Mouse (Mus musculus): ENCODE results near the gene Kctd15. TPM values are rescaled to one million over a fixed set of nuclear protein-coding genes. Genes with fewer than 3 reads are reported as not detected.

The Kctd15 gene
- polyA plus RNA-seq, 1 experiment, result 29.2 TPM

DNA sequence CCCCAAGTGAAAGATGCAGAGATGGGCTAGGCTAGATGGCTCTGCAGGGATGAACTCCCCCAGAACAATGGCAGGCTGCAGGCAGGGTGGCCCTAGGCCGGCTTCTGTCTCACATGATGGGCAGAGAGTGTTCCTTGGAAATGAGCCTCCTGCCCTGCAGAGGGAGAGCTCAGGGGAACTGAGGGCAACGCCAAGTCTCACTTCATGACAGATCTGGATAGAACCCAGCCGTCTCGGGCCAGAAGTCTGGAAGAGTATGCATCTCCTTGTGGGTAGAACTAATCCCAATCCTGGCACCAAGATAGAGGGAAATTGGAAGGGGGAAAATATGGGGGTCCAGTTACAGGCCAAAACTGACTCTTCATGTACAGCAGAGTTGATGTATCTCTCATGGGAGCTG, 36.5 kb upstream of the Kctd15 start:
- TF ChIP-seq USF1 (IDR thresholded peaks at IDR 0.05; ENCODE audit: low read depth), result no peak
- no peak for TF ChIP-seq MAX (IDR thresholded peaks at IDR 0.05; ENCODE audit: low read depth)
- TF ChIP-seq POLR2AphosphoS2 (IDR thresholded peaks at IDR 0.05; ENCODE audit: insufficient read length, low read depth), result no peak
- TF ChIP-seq POLR2A (IDR thresholded peaks at IDR 0.05; ENCODE audit: insufficient read length, low read depth), result no peak
- no peak for TF ChIP-seq MYOD1 (IDR thresholded peaks at IDR 0.05; ENCODE audit: control insufficient read depth in 1 of 3, insufficient read length in 2 of 3, low read depth in 2 of 3)
- TF ChIP-seq MYOG (IDR thresholded peaks at IDR 0.05; ENCODE audit: control insufficient read depth in 1 of 3, insufficient read depth in 1 of 3, insufficient read length in 2 of 3, low read depth in 2 of 3), result no peak
- TF ChIP-seq SRF (IDR thresholded peaks at IDR 0.05; ENCODE audit: control insufficient read depth, insufficient read length, low read depth), result no peak
- TF ChIP-seq CEBPB (IDR thresholded peaks at IDR 0.05; ENCODE audit: insufficient read depth, poor library complexity, severe bottlenecking), result no peak
- no peak for TF ChIP-seq TCF12 (IDR thresholded peaks at IDR 0.05; ENCODE audit: insufficient read depth, poor library complexity, severe bottlenecking)
- no peak for TF ChIP-seq REST (IDR thresholded peaks at IDR 0.05; ENCODE audit: insufficient read depth, insufficient read length)
- no peak for TF ChIP-seq TCF3 (IDR thresholded peaks at IDR 0.05; ENCODE audit: insufficient read length, low read depth)
- TF ChIP-seq E2F4 (IDR thresholded peaks at IDR 0.05; ENCODE audit: insufficient read depth), result no peak
- Histone ChIP-seq H3K4me2 (ENCODE audit: low read depth) (no peak overlapping the region), H3K36me3 (ENCODE audit: control insufficient read depth, insufficient read depth) (no peaks in the 10 kb centered on the region), H3K4me3 (no peak overlapping the region), H3ac (ENCODE audit: control insufficient read depth, insufficient read length) (no peak overlapping the region), H3K27me3 (ENCODE audit: control insufficient read depth, insufficient read depth, insufficient read length) (peaks cover 73% of the 10 kb centered on the region), H3K79me2 (ENCODE audit: control insufficient read depth, insufficient read depth) (no peaks in the 10 kb centered on the region)

DNA sequence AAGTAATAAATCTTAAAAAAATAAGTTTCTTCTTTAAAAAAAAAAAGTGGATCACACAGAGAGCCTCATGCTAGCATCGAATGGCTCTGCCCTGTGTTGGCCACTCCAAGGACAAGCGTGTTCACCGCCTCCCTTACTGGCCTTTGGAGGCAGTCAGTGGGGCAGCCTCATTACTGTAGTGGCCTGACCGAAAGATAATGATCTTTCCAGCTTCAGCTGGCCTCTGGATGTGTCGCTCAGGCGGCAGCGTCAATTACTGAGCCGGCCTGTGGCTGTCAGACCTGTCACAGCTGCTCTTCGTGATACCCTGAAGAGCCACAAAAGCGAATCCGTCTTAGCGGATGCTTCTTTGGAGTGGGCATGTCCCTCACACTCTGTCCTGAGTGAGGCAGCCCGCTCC, 33.6 kb upstream of the Kctd15 start:
- Histone ChIP-seq H3K79me2 (ENCODE audit: control insufficient read depth, insufficient read depth) (no peaks in the 10 kb centered on the region), H3K27me3 (ENCODE audit: control insufficient read depth, insufficient read depth, insufficient read length) (peaks cover 84% of the 10 kb centered on the region), H3K36me3 (ENCODE audit: control insufficient read depth, insufficient read depth) (no peaks in the 10 kb centered on the region), H3ac (ENCODE audit: control insufficient read depth, insufficient read length) (no peak overlapping the region), H3K4me3 (no peak overlapping the region), H3K4me2 (ENCODE audit: low read depth) (no peak overlapping the region)
- TF ChIP-seq TCF12 (IDR thresholded peaks at IDR 0.05; ENCODE audit: insufficient read depth, poor library complexity, severe bottlenecking) (no peak), CEBPB (IDR thresholded peaks at IDR 0.05; ENCODE audit: insufficient read depth, poor library complexity, severe bottlenecking) (no peak), POLR2AphosphoS2 (IDR thresholded peaks at IDR 0.05; ENCODE audit: insufficient read length, low read depth) (no peak), MYOD1 (IDR thresholded peaks at IDR 0.05; ENCODE audit: control insufficient read depth in 1 of 3, insufficient read length in 2 of 3, low read depth in 2 of 3) (no peak), TCF3 (IDR thresholded peaks at IDR 0.05; ENCODE audit: insufficient read length, low read depth) (no peak), POLR2A (IDR thresholded peaks at IDR 0.05; ENCODE audit: insufficient read length, low read depth) (no peak), MYOG (IDR thresholded peaks at IDR 0.05; ENCODE audit: control insufficient read depth in 1 of 3, insufficient read depth in 1 of 3, insufficient read length in 2 of 3, low read depth in 2 of 3) (no peak), MAX (IDR thresholded peaks at IDR 0.05; ENCODE audit: low read depth) (no peak), REST (IDR thresholded peaks at IDR 0.05; ENCODE audit: insufficient read depth, insufficient read length) (no peak), USF1 (IDR thresholded peaks at IDR 0.05; ENCODE audit: low read depth) (no peak), E2F4 (IDR thresholded peaks at IDR 0.05; ENCODE audit: insufficient read depth) (no peak), SRF (IDR thresholded peaks at IDR 0.05; ENCODE audit: control insufficient read depth, insufficient read length, low read depth) (no peak)

DNA sequence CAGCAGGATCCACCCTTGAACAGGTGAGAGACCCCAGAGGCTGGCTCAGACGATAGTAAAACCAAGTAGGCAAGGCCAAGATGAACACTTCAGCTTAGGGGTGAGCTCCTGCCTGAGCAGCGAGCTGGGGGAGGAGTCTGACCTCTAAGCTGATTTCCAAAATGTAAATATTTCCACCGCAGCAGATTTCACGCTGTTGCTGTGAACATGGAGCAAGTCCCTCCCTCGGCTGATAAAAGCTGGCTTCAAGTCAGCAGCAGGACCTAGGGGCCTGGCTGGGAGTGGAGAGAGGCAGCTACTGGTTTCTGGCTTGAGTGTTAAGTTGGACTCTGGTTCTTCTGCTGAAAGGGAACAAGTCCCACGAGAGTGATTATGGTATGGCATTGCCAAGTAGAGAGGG, 32.5 kb upstream of the Kctd15 start:
- no peaks in the 10 kb centered on the region for H3K79me2 ChIP-seq (ENCODE audit: control insufficient read depth, insufficient read depth)
- TF ChIP-seq CEBPB (IDR thresholded peaks at IDR 0.05; ENCODE audit: insufficient read depth, poor library complexity, severe bottlenecking), result no peak
- no peak for TF ChIP-seq POLR2AphosphoS2 (IDR thresholded peaks at IDR 0.05; ENCODE audit: insufficient read length, low read depth)
- no peak for TF ChIP-seq TCF3 (IDR thresholded peaks at IDR 0.05; ENCODE audit: insufficient read length, low read depth)
- no peak for TF ChIP-seq REST (IDR thresholded peaks at IDR 0.05; ENCODE audit: insufficient read depth, insufficient read length)
- TF ChIP-seq MAX (IDR thresholded peaks at IDR 0.05; ENCODE audit: low read depth), result no peak
- no peak for TF ChIP-seq POLR2A (IDR thresholded peaks at IDR 0.05; ENCODE audit: insufficient read length, low read depth)
- no peak for TF ChIP-seq MYOD1 (IDR thresholded peaks at IDR 0.05; ENCODE audit: control insufficient read depth in 1 of 3, insufficient read length in 2 of 3, low read depth in 2 of 3)
- no peak for TF ChIP-seq TCF12 (IDR thresholded peaks at IDR 0.05; ENCODE audit: insufficient read depth, poor library complexity, severe bottlenecking)
- no peak for TF ChIP-seq MYOG (IDR thresholded peaks at IDR 0.05; ENCODE audit: control insufficient read depth in 1 of 3, insufficient read depth in 1 of 3, insufficient read length in 2 of 3, low read depth in 2 of 3)
- TF ChIP-seq E2F4 (IDR thresholded peaks at IDR 0.05; ENCODE audit: insufficient read depth), result no peak
- no peak for TF ChIP-seq SRF (IDR thresholded peaks at IDR 0.05; ENCODE audit: control insufficient read depth, insufficient read length, low read depth)
- H3K36me3 ChIP-seq (ENCODE audit: control insufficient read depth, insufficient read depth), result no peaks in the 10 kb centered on the region
- no peak overlapping the region for H3ac ChIP-seq (ENCODE audit: control insufficient read depth, insufficient read length)
- H3K4me2 ChIP-seq (ENCODE audit: low read depth), result no peak overlapping the region
- H3K27me3 ChIP-seq (ENCODE audit: control insufficient read depth, insufficient read depth, insufficient read length), result peaks cover 86% of the 10 kb centered on the region
- H3K4me3 ChIP-seq, result no peak overlapping the region

DNA sequence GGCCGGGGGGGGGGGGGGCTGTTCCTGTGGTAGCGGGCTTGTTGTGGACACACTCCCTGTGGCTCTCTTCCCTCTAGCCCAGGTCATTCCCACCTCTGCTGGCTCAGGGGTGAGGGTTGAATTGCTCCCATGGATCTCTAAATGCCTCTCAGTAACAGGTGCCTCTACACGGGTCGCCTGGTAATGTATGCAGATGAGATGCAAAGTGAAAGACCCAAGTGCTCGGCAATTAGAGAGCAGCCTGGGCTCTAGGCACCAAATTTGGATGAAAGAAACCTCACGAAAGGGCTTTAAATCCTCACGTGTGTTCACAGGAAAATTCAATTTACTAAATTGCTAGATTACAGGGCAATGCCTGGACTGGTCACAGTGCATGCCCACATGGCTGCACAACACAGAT, 29.3 kb upstream of the Kctd15 start:
- Histone ChIP-seq H3K36me3 (ENCODE audit: control insufficient read depth, insufficient read depth) (no peaks in the 10 kb centered on the region), H3K4me3 (no peak overlapping the region), H3ac (ENCODE audit: control insufficient read depth, insufficient read length) (no peak overlapping the region), H3K79me2 (ENCODE audit: control insufficient read depth, insufficient read depth) (no peaks in the 10 kb centered on the region), H3K4me2 (ENCODE audit: low read depth) (no peak overlapping the region), H3K27me3 (ENCODE audit: control insufficient read depth, insufficient read depth, insufficient read length) (peaks cover 85% of the 10 kb centered on the region)
- TF ChIP-seq MYOD1 (IDR thresholded peaks at IDR 0.05; ENCODE audit: control insufficient read depth in 1 of 3, insufficient read length in 2 of 3, low read depth in 2 of 3) (no peak), SRF (IDR thresholded peaks at IDR 0.05; ENCODE audit: control insufficient read depth, insufficient read length, low read depth) (no peak), TCF3 (IDR thresholded peaks at IDR 0.05; ENCODE audit: insufficient read length, low read depth) (no peak), MAX (IDR thresholded peaks at IDR 0.05; ENCODE audit: low read depth) (no peak), E2F4 (IDR thresholded peaks at IDR 0.05; ENCODE audit: insufficient read depth) (no peak), USF1 (IDR thresholded peaks at IDR 0.05; ENCODE audit: low read depth) (no peak), REST (IDR thresholded peaks at IDR 0.05; ENCODE audit: insufficient read depth, insufficient read length) (no peak), POLR2AphosphoS2 (IDR thresholded peaks at IDR 0.05; ENCODE audit: insufficient read length, low read depth) (no peak), MYOG (IDR thresholded peaks at IDR 0.05; ENCODE audit: control insufficient read depth in 1 of 3, insufficient read depth in 1 of 3, insufficient read length in 2 of 3, low read depth in 2 of 3) (no peak), POLR2A (IDR thresholded peaks at IDR 0.05; ENCODE audit: insufficient read length, low read depth) (no peak), TCF12 (IDR thresholded peaks at IDR 0.05; ENCODE audit: insufficient read depth, poor library complexity, severe bottlenecking) (no peak), CEBPB (IDR thresholded peaks at IDR 0.05; ENCODE audit: insufficient read depth, poor library complexity, severe bottlenecking) (no peak)

All from myocyte (in vitro differentiated cells).